Mouse (Mus musculus) CH12.LX (cell line): ENCODE results near the gene Nxnl2. TPM values are rescaled to one million over a fixed set of nuclear protein-coding genes. Genes with fewer than 3 reads are reported as not detected.

Experiments
- DNase-seq: peaks from one replicate; pipeline ENCODE4 v3.0.0-alpha.2; 2013; ENCODE audit errors: extremely low read depth
- H3K27ac ChIP-seq: 2 replicates; pipeline ENCODE4 v1.5.1; 2012; ENCODE audit warnings: low read depth, mild to moderate bottlenecking, control low read depth, moderate library complexity; ENCODE audit not compliant: insufficient read depth
- H3K27me3 ChIP-seq: replicated peaks from 2 replicates; pipeline ENCODE3; 2012; ENCODE audit warnings: inconsistent platforms
- H3K36me3 ChIP-seq, 2 experiments: replicated peaks in 1 of 2; 2 replicates each; pipeline versions ENCODE3 to v1.6.1; 2012; ENCODE audit warnings: inconsistent platforms in 1 of 2, low read length in 1 of 2, mild to moderate bottlenecking in 1 of 2, mixed read lengths in 1 of 2, moderate library complexity in 1 of 2; ENCODE audit not compliant: control insufficient read depth in 1 of 2, insufficient read depth in 1 of 2
- H3K4me1 ChIP-seq, 2 experiments: 2 replicates each; pipeline ENCODE4 v1.6.1; 2012; ENCODE audit warnings: inconsistent platforms in 1 of 2, moderate library complexity in 1 of 2; ENCODE audit not compliant: insufficient read depth in 2 of 2, control insufficient read depth in 1 of 2
- H3K4me2 ChIP-seq: 2 replicates; pipeline ENCODE4 v1.6.1; 2012; ENCODE audit warnings: low read depth, mild to moderate bottlenecking, control low read depth; ENCODE audit not compliant: poor library complexity, insufficient read depth, severe bottlenecking
- H3K4me3 ChIP-seq, 3 experiments: fragments of 150-350 bp in 1 of 3; sonication (generic) in 1 of 3; replicated peaks in 1 of 3; 2 replicates each; pipeline versions ENCODE3 to v1.5.1; 2011 to 2012; ENCODE audit warnings: low read depth in 2 of 3, low read length in 2 of 3, mild to moderate bottlenecking in 2 of 3, moderate library complexity in 2 of 3, control low read depth in 1 of 3, improper control_type of control experiment in 1 of 3, inconsistent platforms in 1 of 3, mixed read lengths in 1 of 3; ENCODE audit not compliant: poor library complexity in 1 of 3
- H3K79me2 ChIP-seq: replicated peaks from 2 replicates; pipeline ENCODE4 v1.6.1; 2012; ENCODE audit warnings: mild to moderate bottlenecking, moderate library complexity; ENCODE audit not compliant: control insufficient read depth, poor library complexity, insufficient read depth, severe bottlenecking; ENCODE audit errors: extremely low read depth
- H3K9ac ChIP-seq: 2 replicates; pipeline ENCODE4 v1.6.1; 2012; ENCODE audit warnings: low read depth, mild to moderate bottlenecking, control low read depth, moderate library complexity; ENCODE audit not compliant: insufficient read depth
- H3K9me3 ChIP-seq: replicated peaks from 2 replicates; pipeline ENCODE3; 2012; ENCODE audit warnings: low read length, inconsistent platforms, mixed read lengths
- ETS1 ChIP-seq: conservative IDR thresholded peaks from 2 replicates; pipeline ENCODE4 v1.6.1; 2012; ENCODE audit warnings: low read depth, mild to moderate bottlenecking, inconsistent platforms, low read length, improper control_type of control experiment, moderate library complexity
- HCFC1 ChIP-seq: IDR thresholded peaks from 2 replicates; pipeline ENCODE4 v1.6.1; 2012; ENCODE audit warnings: low read depth, mild to moderate bottlenecking, inconsistent platforms, low read length, improper control_type of control experiment
- JUND ChIP-seq: conservative IDR thresholded peaks from 2 replicates; pipeline ENCODE4 v1.6.1; 2011; ENCODE audit warnings: low read depth, low read length, improper control_type of control experiment
- MAX ChIP-seq: IDR thresholded peaks from 2 replicates; pipeline ENCODE4 v1.6.1; 2011; ENCODE audit warnings: low read length, improper control_type of control experiment
- MYC ChIP-seq: IDR thresholded peaks from 2 replicates; pipeline ENCODE4 v1.6.1; 2011; ENCODE audit warnings: low read depth, mild to moderate bottlenecking, improper control_type of control experiment, low read length
- NELFE ChIP-seq: IDR thresholded peaks from 2 replicates; pipeline ENCODE4 v1.6.1; 2011; ENCODE audit warnings: low read depth, low read length, improper control_type of control experiment
- POLR2AphosphoS2 ChIP-seq: IDR thresholded peaks from 2 replicates; pipeline ENCODE4 v1.6.1; 2011; ENCODE audit warnings: low read depth, low read length, improper control_type of control experiment
- RAD21 ChIP-seq: IDR thresholded peaks from 2 replicates; pipeline ENCODE4 v1.6.1; 2011; ENCODE audit warnings: low read depth, mild to moderate bottlenecking, low read length, improper control_type of control experiment, moderate library complexity
- TCF12 ChIP-seq: IDR thresholded peaks from 2 replicates; pipeline ENCODE4 v1.6.1; 2014; ENCODE audit warnings: low read depth, mild to moderate bottlenecking, inconsistent platforms, low read length, improper control_type of control experiment
- UBTF ChIP-seq: IDR thresholded peaks from 2 replicates; pipeline ENCODE4 v1.6.1; 2012; ENCODE audit warnings: low read depth, mild to moderate bottlenecking, inconsistent platforms, low read length, improper control_type of control experiment, moderate library complexity
- dilution Hi-C: fragments of 300-500 bp; cut with MboI; formaldehyde crosslinking; loops from 2 replicates; pipeline ENCODE4 v1.14.3; 2020; ENCODE audit warnings: low sequenced_read_pairs; ENCODE audit not compliant: extremely low pct_unique_long_range_greater_than_20kb, extremely low pct_ligation_motif_present
- in situ Hi-C: fragments of 300-500 bp; cut with MboI; formaldehyde crosslinking; loops from 3 replicates; pipeline ENCODE4 v1.14.3; 2019; ENCODE audit warnings: low sequenced_read_pairs, low pct_ligation_motif_present, low pct_unique_long_range_greater_than_20kb, mixed read lengths
- polyA plus RNA-seq: library from polyadenylated mRNA; unstranded; fragments of >175 nt; gene quantifications from 2 replicates; pipeline ENCODE4 v1.2.1, GENCODE M21; 2012; ENCODE audit warnings: low read depth; ENCODE audit not compliant: insufficient read length
- total RNA-seq, 2 experiments: library from RNA; depleted of rRNA; stranded (reverse); fragments of 300-350 nt in 1 of 2; fragments of >200 nt in 1 of 2; gene quantifications; 2 replicates each; pipeline ENCODE4 v1.2.3; 2012 to 2014

Gene Nxnl2
- total and polyA plus RNA-seq, 3 experiments: 0.21 TPM; not detected in 2

- no peak for DNase-seq
- Histone ChIP-seq H3K4me1 (peaks cover 7 to 68% of the 10 kb centered on the region in 2 experiments; a peak in 3 of 4 replicates), H3K27me3 (no peaks in the 10 kb centered on the region), H3K9me3 (no peaks in the 10 kb centered on the region), H3K9ac (no peak overlapping the region), H3K4me3 (no peak overlapping the region), H3K27ac (no peak overlapping the region), H3K4me2 (no peak overlapping the region), H3K36me3 (peaks cover 20 to 67% of the 10 kb centered on the region in 2 experiments), H3K79me2 (peaks cover 23% of the 10 kb centered on the region)
- in situ Hi-C loops: no loop called here
- no peak for TF ChIP-seq TCF12
- no peak for TF ChIP-seq HCFC1
- no peak for TF ChIP-seq MAX
- no peak for TF ChIP-seq NELFE
- no peak for TF ChIP-seq JUND
- TF ChIP-seq POLR2AphosphoS2: no peak
- no peak for TF ChIP-seq UBTF
- dilution Hi-C loops: no loop called here
These were observed 45.5 kb upstream of the Nxnl2 start for GRCm38 (mm10) chr13:51125357-51125756.

DNA sequence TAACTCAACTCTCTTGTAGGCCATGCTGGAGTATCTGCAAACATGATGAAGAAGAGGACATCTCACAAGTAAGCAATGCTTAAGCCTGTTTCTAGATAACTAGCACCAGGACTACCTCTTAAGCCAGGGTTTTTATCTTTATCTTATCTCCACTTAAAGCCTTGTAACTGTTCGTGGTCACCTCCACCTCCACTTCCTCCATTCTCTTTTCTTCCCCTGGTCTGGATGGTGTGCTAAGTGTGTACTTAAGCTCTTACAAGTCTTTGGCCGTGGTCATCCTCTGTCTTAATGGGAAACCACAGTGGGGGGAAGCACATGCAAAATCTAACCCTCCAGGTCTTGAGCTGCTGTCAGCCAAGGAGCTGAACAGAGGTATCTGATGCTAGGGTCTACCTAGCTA is 42.9 kb upstream of the Nxnl2 start:
- Histone ChIP-seq H3K79me2 (peaks cover 10% of the 10 kb centered on the region), H3K9ac (no peak overlapping the region), H3K27me3 (no peaks in the 10 kb centered on the region), H3K27ac (no peak overlapping the region), H3K4me3 (no peak overlapping the region), H3K4me2 (no peak overlapping the region), H3K4me1 (peaks cover 7 to 59% of the 10 kb centered on the region in 2 experiments; a peak in 3 of 4 replicates), H3K36me3 (peaks cover 29 to 69% of the 10 kb centered on the region in 2 experiments), H3K9me3 (no peaks in the 10 kb centered on the region)
- no peak for TF ChIP-seq ETS1
- in situ Hi-C loops (no loop called here), dilution Hi-C loops (no loop called here)
- DNase-seq: no peak

DNA sequence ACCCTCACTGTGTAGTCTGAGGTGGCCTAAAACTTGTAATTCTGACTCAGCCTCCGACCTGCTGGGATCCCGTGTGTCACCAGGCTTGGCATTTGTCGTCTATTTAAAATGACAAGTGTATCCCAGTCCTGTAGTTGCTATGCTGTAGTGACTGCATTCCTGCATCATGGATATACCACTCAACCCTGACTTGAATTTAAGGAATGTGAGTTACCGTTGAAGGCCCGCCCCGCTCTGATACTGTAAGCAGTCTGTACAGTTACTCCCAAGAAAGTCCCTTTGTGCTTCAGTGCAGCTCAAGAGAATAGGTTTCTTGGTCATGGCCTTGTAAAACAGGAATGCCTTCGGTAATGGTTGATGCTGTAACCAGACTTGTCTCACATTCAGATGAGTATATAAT is 42.4 kb upstream of the Nxnl2 start:
- Histone ChIP-seq H3K4me2 (no peak overlapping the region), H3K9me3 (no peaks in the 10 kb centered on the region), H3K4me1 (peaks cover 7 to 59% of the 10 kb centered on the region in 2 experiments; a peak in 3 of 4 replicates), H3K4me3 (no peak overlapping the region), H3K79me2 (peaks cover 8% of the 10 kb centered on the region), H3K27me3 (no peaks in the 10 kb centered on the region), H3K36me3 (peaks cover 29 to 64% of the 10 kb centered on the region in 2 experiments), H3K27ac (no peak overlapping the region), H3K9ac (no peak overlapping the region)
- dilution Hi-C loops (no loop called here), in situ Hi-C loops (no loop called here)
- no peak for TF ChIP-seq RAD21
- no peak for TF ChIP-seq MYC
- no peak for TF ChIP-seq HCFC1
- DNase-seq: no peak
